Mouse (Mus musculus): Measurements from ENCODE around the gene Whrn. TPM values are rescaled to one million over a fixed set of nuclear protein-coding genes. Genes with fewer than 3 reads are reported as not detected.

Whrn gene
- polyA plus RNA-seq, 1 experiment from 2014 or later = 0.61 TPM

- TF ChIP-seq EP300 (IDR thresholded peaks at IDR 0.05; ENCODE audit: low read depth) (no peak), CTCF (IDR thresholded peaks at IDR 0.05; ENCODE audit: low read depth) (no peak)
- peaks cover 40% of the 10 kb centered on the region for H3K36me3 ChIP-seq (replicated peaks; ENCODE audit: insufficient read depth, low read length)
- no peaks in the 10 kb centered on the region for H3K27me3 ChIP-seq (ENCODE audit: insufficient read depth, low read length)
- peak overlapping the region; percentile 55 for H3K27ac ChIP-seq (ENCODE audit: low read depth)
- no peaks in the 10 kb centered on the region for H3K9me3 ChIP-seq (ENCODE audit: low read length)
- no peak overlapping the region for H3K4me2 ChIP-seq (ENCODE audit: low read depth, low read length)
- peaks cover 26% of the 10 kb centered on the region for H3K4me1 ChIP-seq (ENCODE audit: insufficient read depth)
- DNase-seq = no peak
- H3K9ac ChIP-seq (replicated peaks) = no peak overlapping the region
- no peak overlapping the region for H3K4me3 ChIP-seq (ENCODE audit: low read depth, low read length)
- 81% methylated on average over 4 of the region's 4 CpGs for WGBS (ENCODE audit: insufficient replicate concordance)
- no peak for ATAC-seq
Measured at GRCm38 (mm10) chr4:63384262-63384661, 111.5 kb downstream of the Whrn start.

GRCm38 (mm10) chr4:63383474-63383873, 112.3 kb downstream of the Whrn start:
- H3K27me3 ChIP-seq (ENCODE audit: insufficient read depth, low read length) = no peaks in the 10 kb centered on the region
- no peak for TF ChIP-seq EP300 (IDR thresholded peaks at IDR 0.05; ENCODE audit: low read depth)
- TF ChIP-seq CTCF (IDR thresholded peaks at IDR 0.05; ENCODE audit: low read depth) = no peak
- peaks cover 24% of the 10 kb centered on the region for H3K4me1 ChIP-seq (ENCODE audit: insufficient read depth)
- ATAC-seq (peak; percentile 35), DNase-seq (no peak)
- peak overlapping the region; percentile 55; the same call in 1 of the 2 replicates for H3K27ac ChIP-seq (ENCODE audit: low read depth)
- WGBS (ENCODE audit: insufficient replicate concordance) = 70% methylated on average over 12 of the region's 12 CpGs
- H3K36me3 ChIP-seq (replicated peaks; ENCODE audit: insufficient read depth, low read length) = peaks cover 46% of the 10 kb centered on the region
- H3K4me3 ChIP-seq (ENCODE audit: low read depth, low read length) = no peak overlapping the region
- H3K4me2 ChIP-seq (ENCODE audit: low read depth, low read length) = no peak overlapping the region
- no peaks in the 10 kb centered on the region for H3K9me3 ChIP-seq (ENCODE audit: low read length)
- no peak overlapping the region for H3K9ac ChIP-seq (replicated peaks)

GRCm38 (mm10) chr4:63382676-63383369, 113.0 kb downstream of the Whrn start:
- Histone ChIP-seq H3K4me2 (ENCODE audit: low read depth, low read length) (peak overlapping the region; percentile 52), H3K36me3 (replicated peaks; ENCODE audit: insufficient read depth, low read length) (peaks cover 42% of the 10 kb centered on the region), H3K4me3 (ENCODE audit: low read depth, low read length) (no peak overlapping the region), H3K27me3 (ENCODE audit: insufficient read depth, low read length) (no peaks in the 10 kb centered on the region), H3K9ac (replicated peaks) (no peak overlapping the region; the same call in 1 of the 2 replicates), H3K4me1 (ENCODE audit: insufficient read depth) (peaks cover 24% of the 10 kb centered on the region), H3K27ac (ENCODE audit: low read depth) (peak overlapping the region; percentile 55; the same call in 1 of the 2 replicates), H3K9me3 (ENCODE audit: low read length) (no peaks in the 10 kb centered on the region)
- no peak for DNase-seq
- WGBS (ENCODE audit: insufficient replicate concordance) = 75% methylated on average over 4 of the region's 4 CpGs
- ATAC-seq = peak; percentile 66
- TF ChIP-seq EP300 (IDR thresholded peaks at IDR 0.05; ENCODE audit: low read depth) (peak; percentile 93), CTCF (IDR thresholded peaks at IDR 0.05; ENCODE audit: low read depth) (no peak)

GRCm38 (mm10) chr4:63377483-63377882, 118.3 kb downstream of the Whrn start:
- Histone ChIP-seq H3K36me3 (replicated peaks; ENCODE audit: insufficient read depth, low read length) (peaks cover 54% of the 10 kb centered on the region), H3K9me3 (ENCODE audit: low read length) (no peaks in the 10 kb centered on the region), H3K27me3 (ENCODE audit: insufficient read depth, low read length) (no peaks in the 10 kb centered on the region), H3K4me3 (ENCODE audit: low read depth, low read length) (no peak overlapping the region), H3K4me2 (ENCODE audit: low read depth, low read length) (no peak overlapping the region), H3K27ac (ENCODE audit: low read depth) (no peak overlapping the region), H3K4me1 (ENCODE audit: insufficient read depth) (peaks cover 32% of the 10 kb centered on the region), H3K9ac (replicated peaks) (no peak overlapping the region)
- DNase-seq = no peak
- ATAC-seq = no peak
- WGBS (ENCODE audit: insufficient replicate concordance) = 77% methylated on average over 7 of the region's 7 CpGs
- peak; percentile 52 for TF ChIP-seq CTCF (IDR thresholded peaks at IDR 0.05; ENCODE audit: low read depth)
- TF ChIP-seq EP300 (IDR thresholded peaks at IDR 0.05; ENCODE audit: low read depth) = no peak

- H3K36me3 ChIP-seq (replicated peaks; ENCODE audit: insufficient read depth, low read length) = peaks cover 52% of the 10 kb centered on the region
- no peak for TF ChIP-seq EP300 (IDR thresholded peaks at IDR 0.05; ENCODE audit: low read depth)
- no peak for TF ChIP-seq CTCF (IDR thresholded peaks at IDR 0.05; ENCODE audit: low read depth)
- no peak for DNase-seq
- H3K27me3 ChIP-seq (ENCODE audit: insufficient read depth, low read length) = no peaks in the 10 kb centered on the region
- no peak overlapping the region for H3K4me3 ChIP-seq (ENCODE audit: low read depth, low read length)
- no peak for ATAC-seq
- H3K4me1 ChIP-seq (ENCODE audit: insufficient read depth) = peaks cover 28% of the 10 kb centered on the region
- peak overlapping the region; percentile 30; the same call in 1 of the 2 replicates for H3K9ac ChIP-seq (replicated peaks)
- H3K4me2 ChIP-seq (ENCODE audit: low read depth, low read length) = no peak overlapping the region
- no peaks in the 10 kb centered on the region for H3K9me3 ChIP-seq (ENCODE audit: low read length)
- H3K27ac ChIP-seq (ENCODE audit: low read depth) = peak overlapping the region; percentile 85
- WGBS (ENCODE audit: insufficient replicate concordance) = 94% methylated on average over 1 of the region's 1 CpGs
Measured at GRCm38 (mm10) chr4:63375367-63375766, 120.4 kb downstream of the Whrn start.

- no peak overlapping the region for H3K4me3 ChIP-seq (ENCODE audit: low read depth, low read length)
- DNase-seq (peak; percentile 73), ATAC-seq (peak; percentile 92)
- no peaks in the 10 kb centered on the region for H3K9me3 ChIP-seq (ENCODE audit: low read length)
- peaks cover 57% of the 10 kb centered on the region for H3K36me3 ChIP-seq (replicated peaks; ENCODE audit: insufficient read depth, low read length)
- 42% methylated on average over 12 of the region's 12 CpGs for WGBS (ENCODE audit: insufficient replicate concordance)
- TF ChIP-seq EP300 (IDR thresholded peaks at IDR 0.05; ENCODE audit: low read depth) (peak; percentile 81), CTCF (IDR thresholded peaks at IDR 0.05; ENCODE audit: low read depth) (no peak)
- peak overlapping the region; percentile 85 for H3K27ac ChIP-seq (ENCODE audit: low read depth)
- peak overlapping the region; percentile 59 for H3K4me2 ChIP-seq (ENCODE audit: low read depth, low read length)
- peak overlapping the region; percentile 44; the same call in 1 of the 2 replicates for H3K9ac ChIP-seq (replicated peaks)
- peaks cover 28% of the 10 kb centered on the region for H3K4me1 ChIP-seq (ENCODE audit: insufficient read depth)
- no peaks in the 10 kb centered on the region for H3K27me3 ChIP-seq (ENCODE audit: insufficient read depth, low read length)
Measured at GRCm38 (mm10) chr4:63374331-63374730, 121.5 kb downstream of the Whrn start.
